Mouse (Mus musculus) left cerebral cortex, postnatal 4 days (tissue): ENCODE data around the gene Lmntd1. TPM values are rescaled to one million over a fixed set of nuclear protein-coding genes. Genes with fewer than 3 reads are reported as not detected.

Source experiments
- DNase-seq: peaks from one replicate; pipeline ENCODE4 v3.0.0-alpha.2; 2022
- intact Hi-C: fragments of 180-260 bp; cut with DNase I; formaldehyde crosslinking; loops from one replicate; pipeline ENCODE4 v1.15.1; 2025
- total RNA-seq, 2 experiments: library from RNA; stranded (reverse); gene quantifications; 2 replicates each; pipeline ENCODE4 v1.2.3; 2021

Gene Lmntd1
- total RNA-seq, 2 experiments from 2014 or later = 1.9 to 2.1 TPM

GRCm38 (mm10) chr6:145607746-145608145, 6.4 kb downstream of the Lmntd1 start:
- DNase-seq = no peak
- intact Hi-C loops = no loop called here

GRCm38 (mm10) chr6:145605203-145605602, 8.9 kb downstream of the Lmntd1 start:
- no peak for DNase-seq
- intact Hi-C loops = no loop called here

GRCm38 (mm10) chr6:145604648-145605047, 9.5 kb downstream of the Lmntd1 start:
- intact Hi-C loops = no loop called here
- no peak for DNase-seq

GRCm38 (mm10) chr6:145604126-145604525, 10.0 kb downstream of the Lmntd1 start:
- DNase-seq = no peak
- intact Hi-C loops = no loop called here

GRCm38 (mm10) chr6:145598794-145599555, 15.1 kb downstream of the Lmntd1 start:
- peak; percentile 43 for DNase-seq
- intact Hi-C loops = no loop called here

- intact Hi-C loops = no loop called here
These were observed 18.2 kb downstream of the Lmntd1 start for GRCm38 (mm10) chr6:145595905-145596304.

GRCm38 (mm10) chr6:145593991-145594390, 20.1 kb downstream of the Lmntd1 start:
- no peak for DNase-seq

More at GRCm38 (mm10) chr6:145595905-145596304, 18.2 kb downstream of the Lmntd1 start:
- no peak for DNase-seq

GRCm38 (mm10) chr6:145592531-145592998, 21.6 kb downstream of the Lmntd1 start:
- intact Hi-C loops = no loop called here

More at GRCm38 (mm10) chr6:145593991-145594390, 20.1 kb downstream of the Lmntd1 start:
- intact Hi-C loops = no loop called here

GRCm38 (mm10) chr6:145592036-145592435, 22.1 kb downstream of the Lmntd1 start:
- DNase-seq = no peak
- intact Hi-C loops = no loop called here

More at GRCm38 (mm10) chr6:145592531-145592998, 21.6 kb downstream of the Lmntd1 start:
- no peak for DNase-seq

GRCm38 (mm10) chr6:145591578-145591977, 22.5 kb downstream of the Lmntd1 start:
- intact Hi-C loops = no loop called here
- DNase-seq = no peak

GRCm38 (mm10) chr6:145590501-145591293, 23.4 kb downstream of the Lmntd1 start:
- no peak for DNase-seq
- intact Hi-C loops = no loop called here

GRCm38 (mm10) chr6:145585052-145585973, 28.8 kb downstream of the Lmntd1 start:
- intact Hi-C loops = no loop called here
- no peak for DNase-seq

- intact Hi-C loops = no loop called here
- DNase-seq = no peak
These were observed 32.6 kb downstream of the Lmntd1 start for GRCm38 (mm10) chr6:145581366-145582170.

- no peak for DNase-seq
- intact Hi-C loops = no loop called here
These were observed 34.4 kb downstream of the Lmntd1 start for GRCm38 (mm10) chr6:145579761-145580160.

GRCm38 (mm10) chr6:145578457-145579185, 35.5 kb downstream of the Lmntd1 start:
- DNase-seq = no peak

GRCm38 (mm10) chr6:145576762-145577161, 37.4 kb downstream of the Lmntd1 start:
- intact Hi-C loops = no loop called here
- no peak for DNase-seq

More at GRCm38 (mm10) chr6:145578457-145579185, 35.5 kb downstream of the Lmntd1 start:
- intact Hi-C loops = no loop called here

- DNase-seq = peak; percentile 67
- intact Hi-C loops = no loop called here
These were observed 40.7 kb downstream of the Lmntd1 start for GRCm38 (mm10) chr6:145573250-145574013.

GRCm38 (mm10) chr6:145568701-145569100, 45.4 kb downstream of the Lmntd1 start:
- intact Hi-C loops = no loop called here
- no peak for DNase-seq
